Mouse (Mus musculus): Measurements from ENCODE around the gene Ncs1. TPM values are rescaled to one million over a fixed set of nuclear protein-coding genes. Genes with fewer than 3 reads are reported as not detected.
A peak's percentile ranks its signal among the peaks of the same experiment; 100 is the strongest.

Gene Ncs1
- polyA plus RNA-seq, 1 experiment from 2014 or later, result 183 TPM

- H3K27ac ChIP-seq (replicated peaks), result peak overlapping the region; percentile 83
- peak; percentile 74 for ATAC-seq (ENCODE audit: low FRiP score, low read depth)
- H3K4me2 ChIP-seq, result peak overlapping the region; percentile 8
- H3K9me3 ChIP-seq, result no peaks in the 10 kb centered on the region
- 28% methylated on average over 10 of the region's 10 CpGs for WGBS
- no peaks in the 10 kb centered on the region for H3K36me3 ChIP-seq
- H3K9ac ChIP-seq, result no peak overlapping the region
- H3K27me3 ChIP-seq, result no peaks in the 10 kb centered on the region
- peaks cover 76% of the 10 kb centered on the region for H3K4me1 ChIP-seq (replicated peaks)
- no peak overlapping the region for H3K4me3 ChIP-seq
Measured at GRCm38 (mm10) chr2:31263746-31264378, 18.2 kb downstream of the Ncs1 start.

- peak; percentile 13; the same call in 1 of the 2 replicates for ATAC-seq (ENCODE audit: low FRiP score, low read depth)
- WGBS, result 25% methylated on average over 6 of the region's 6 CpGs
Measured at GRCm38 (mm10) chr2:31267447-31267846, 21.8 kb downstream of the Ncs1 start.

GRCm38 (mm10) chr2:31268631-31269030, 23.0 kb downstream of the Ncs1 start:
- no peaks in the 10 kb centered on the region for H3K9me3 ChIP-seq
- H3K36me3 ChIP-seq, result 0 out of 2 replicates have a peak, but pooled peaks cover 3% of the 10 kb centered on the region
- 42% methylated on average over 5 of the region's 5 CpGs for WGBS
- peak overlapping the region; percentile 15; the same call in 1 of the 2 replicates for H3K27ac ChIP-seq (replicated peaks)
- peaks cover 57% of the 10 kb centered on the region for H3K4me1 ChIP-seq (replicated peaks)
- H3K4me2 ChIP-seq, result no peak overlapping the region
- no peak overlapping the region for H3K4me3 ChIP-seq
- no peak overlapping the region for H3K9ac ChIP-seq
- ATAC-seq (ENCODE audit: low FRiP score, low read depth), result no peak
- H3K27me3 ChIP-seq, result no peaks in the 10 kb centered on the region

More at GRCm38 (mm10) chr2:31267447-31267846, 21.8 kb downstream of the Ncs1 start:
- Histone ChIP-seq H3K27me3 (no peaks in the 10 kb centered on the region), H3K9ac (no peak overlapping the region), H3K4me3 (no peak overlapping the region), H3K4me1 (replicated peaks) (peaks cover 69% of the 10 kb centered on the region), H3K36me3 (0 out of 2 replicates have a peak, but pooled peaks cover 3% of the 10 kb centered on the region), H3K9me3 (no peaks in the 10 kb centered on the region), H3K4me2 (no peak overlapping the region), H3K27ac (replicated peaks) (peak overlapping the region; percentile 18; the same call in 1 of the 2 replicates)

GRCm38 (mm10) chr2:31269188-31269587, 23.6 kb downstream of the Ncs1 start:
- 77% methylated on average over 6 of the region's 6 CpGs for WGBS
- Histone ChIP-seq H3K4me3 (no peak overlapping the region), H3K27me3 (no peaks in the 10 kb centered on the region), H3K9ac (no peak overlapping the region), H3K4me1 (replicated peaks) (peaks cover 52% of the 10 kb centered on the region), H3K36me3 (0 out of 2 replicates have a peak, but pooled peaks cover 3% of the 10 kb centered on the region), H3K9me3 (no peaks in the 10 kb centered on the region), H3K4me2 (no peak overlapping the region), H3K27ac (replicated peaks) (peak overlapping the region; percentile 15; the same call in 1 of the 2 replicates)
- no peak for ATAC-seq (ENCODE audit: low FRiP score, low read depth)

GRCm38 (mm10) chr2:31269847-31270246, 24.2 kb downstream of the Ncs1 start:
- WGBS, result 97% methylated on average over 10 of the region's 10 CpGs

GRCm38 (mm10) chr2:31270470-31270869, 24.8 kb downstream of the Ncs1 start:
- no peak overlapping the region for H3K4me2 ChIP-seq
- H3K9me3 ChIP-seq, result no peaks in the 10 kb centered on the region
- no peak overlapping the region for H3K4me3 ChIP-seq
- WGBS, result 94% methylated on average over 8 of the region's 8 CpGs
- H3K4me1 ChIP-seq (replicated peaks), result peaks cover 39% of the 10 kb centered on the region
- ATAC-seq (ENCODE audit: low FRiP score, low read depth), result no peak
- H3K27ac ChIP-seq (replicated peaks), result no peak overlapping the region
- H3K27me3 ChIP-seq, result no peaks in the 10 kb centered on the region
- 0 out of 2 replicates have a peak, but pooled peaks cover 3% of the 10 kb centered on the region for H3K36me3 ChIP-seq
- H3K9ac ChIP-seq, result no peak overlapping the region

More at GRCm38 (mm10) chr2:31269847-31270246, 24.2 kb downstream of the Ncs1 start:
- no peaks in the 10 kb centered on the region for H3K27me3 ChIP-seq
- H3K4me1 ChIP-seq (replicated peaks), result peaks cover 45% of the 10 kb centered on the region
- H3K27ac ChIP-seq (replicated peaks), result no peak overlapping the region
- H3K4me3 ChIP-seq, result no peak overlapping the region
- no peak overlapping the region for H3K9ac ChIP-seq
- ATAC-seq (ENCODE audit: low FRiP score, low read depth), result no peak
- 0 out of 2 replicates have a peak, but pooled peaks cover 3% of the 10 kb centered on the region for H3K36me3 ChIP-seq
- no peak overlapping the region for H3K4me2 ChIP-seq
- H3K9me3 ChIP-seq, result no peaks in the 10 kb centered on the region

- 85% methylated on average over 1 of the region's 1 CpGs for WGBS
- Histone ChIP-seq H3K4me3 (no peak overlapping the region), H3K36me3 (0 out of 2 replicates have a peak, but pooled peaks cover 3% of the 10 kb centered on the region), H3K27me3 (no peaks in the 10 kb centered on the region), H3K9ac (no peak overlapping the region), H3K27ac (replicated peaks) (no peak overlapping the region), H3K9me3 (no peaks in the 10 kb centered on the region), H3K4me1 (replicated peaks) (peaks cover 33% of the 10 kb centered on the region), H3K4me2 (no peak overlapping the region)
- no peak for ATAC-seq (ENCODE audit: low FRiP score, low read depth)
Measured at GRCm38 (mm10) chr2:31271071-31271470, 25.4 kb downstream of the Ncs1 start.

- Histone ChIP-seq H3K9ac (no peak overlapping the region), H3K4me3 (no peak overlapping the region), H3K27ac (replicated peaks) (no peak overlapping the region), H3K27me3 (no peaks in the 10 kb centered on the region), H3K9me3 (no peaks in the 10 kb centered on the region), H3K4me1 (replicated peaks) (0 out of 2 replicates have a peak, but pooled peaks cover 8% of the 10 kb centered on the region), H3K4me2 (no peak overlapping the region), H3K36me3 (peaks cover 14% of the 10 kb centered on the region; the same call in 1 of the 2 replicates)
- ATAC-seq (ENCODE audit: low FRiP score, low read depth), result no peak
- WGBS, result 81% methylated on average over 6 of the region's 6 CpGs
Measured at GRCm38 (mm10) chr2:31274993-31275392, 29.4 kb downstream of the Ncs1 start.

GRCm38 (mm10) chr2:31277810-31278209, 32.2 kb downstream of the Ncs1 start:
- 72% methylated on average over 6 of the region's 6 CpGs for WGBS
- Histone ChIP-seq H3K4me3 (no peak overlapping the region), H3K9me3 (no peaks in the 10 kb centered on the region), H3K27me3 (no peaks in the 10 kb centered on the region), H3K4me2 (no peak overlapping the region), H3K36me3 (peaks cover 33% of the 10 kb centered on the region), H3K9ac (no peak overlapping the region), H3K4me1 (replicated peaks) (0 out of 2 replicates have a peak, but pooled peaks cover 8% of the 10 kb centered on the region), H3K27ac (replicated peaks) (no peak overlapping the region)
- ATAC-seq (ENCODE audit: low FRiP score, low read depth), result no peak

- WGBS, result 53% methylated on average over 5 of the region's 5 CpGs
- H3K4me1 ChIP-seq (replicated peaks), result 0 out of 2 replicates have a peak, but pooled peaks cover 8% of the 10 kb centered on the region
- H3K27ac ChIP-seq (replicated peaks), result no peak overlapping the region
- H3K4me2 ChIP-seq, result no peak overlapping the region
- H3K9ac ChIP-seq, result no peak overlapping the region
- H3K27me3 ChIP-seq, result no peaks in the 10 kb centered on the region
- ATAC-seq (ENCODE audit: low FRiP score, low read depth), result no peak
- peaks cover 38% of the 10 kb centered on the region for H3K36me3 ChIP-seq
- no peaks in the 10 kb centered on the region for H3K9me3 ChIP-seq
- no peak overlapping the region for H3K4me3 ChIP-seq
Measured at GRCm38 (mm10) chr2:31278483-31278882, 32.9 kb downstream of the Ncs1 start.

GRCm38 (mm10) chr2:31281138-31281537, 35.5 kb downstream of the Ncs1 start:
- no peaks in the 10 kb centered on the region for H3K9me3 ChIP-seq
- no peak overlapping the region for H3K27ac ChIP-seq (replicated peaks)
- H3K36me3 ChIP-seq, result peaks cover 57% of the 10 kb centered on the region
- no peak overlapping the region for H3K4me2 ChIP-seq
- ATAC-seq (ENCODE audit: low FRiP score, low read depth), result no peak
- no peaks in the 10 kb centered on the region for H3K27me3 ChIP-seq
- no peak overlapping the region for H3K9ac ChIP-seq
- 0 out of 2 replicates have a peak, but pooled peaks cover 8% of the 10 kb centered on the region for H3K4me1 ChIP-seq (replicated peaks)
- WGBS, result 80% methylated on average over 8 of the region's 8 CpGs
- H3K4me3 ChIP-seq, result no peak overlapping the region

GRCm38 (mm10) chr2:31282266-31282665, 36.6 kb downstream of the Ncs1 start:
- H3K9ac ChIP-seq, result no peak overlapping the region
- H3K4me3 ChIP-seq, result no peak overlapping the region
- no peak for ATAC-seq (ENCODE audit: low FRiP score, low read depth)
- WGBS, result 46% methylated on average over 7 of the region's 7 CpGs
- H3K36me3 ChIP-seq, result peaks cover 62% of the 10 kb centered on the region
- 0 out of 2 replicates have a peak, but pooled peaks cover 5% of the 10 kb centered on the region for H3K4me1 ChIP-seq (replicated peaks)
- H3K27me3 ChIP-seq, result no peaks in the 10 kb centered on the region
- no peaks in the 10 kb centered on the region for H3K9me3 ChIP-seq
- no peak overlapping the region for H3K27ac ChIP-seq (replicated peaks)
- H3K4me2 ChIP-seq, result no peak overlapping the region

Measured in hindbrain, embryonic 15.5 days (tissue).